Mouse (Mus musculus): Measurements from ENCODE around the gene Spag9. TPM values are rescaled to one million over a fixed set of nuclear protein-coding genes. Genes with fewer than 3 reads are reported as not detected.

Gene Spag9
- polyA plus RNA-seq, 1 experiment: 0.17 TPM

DNA sequence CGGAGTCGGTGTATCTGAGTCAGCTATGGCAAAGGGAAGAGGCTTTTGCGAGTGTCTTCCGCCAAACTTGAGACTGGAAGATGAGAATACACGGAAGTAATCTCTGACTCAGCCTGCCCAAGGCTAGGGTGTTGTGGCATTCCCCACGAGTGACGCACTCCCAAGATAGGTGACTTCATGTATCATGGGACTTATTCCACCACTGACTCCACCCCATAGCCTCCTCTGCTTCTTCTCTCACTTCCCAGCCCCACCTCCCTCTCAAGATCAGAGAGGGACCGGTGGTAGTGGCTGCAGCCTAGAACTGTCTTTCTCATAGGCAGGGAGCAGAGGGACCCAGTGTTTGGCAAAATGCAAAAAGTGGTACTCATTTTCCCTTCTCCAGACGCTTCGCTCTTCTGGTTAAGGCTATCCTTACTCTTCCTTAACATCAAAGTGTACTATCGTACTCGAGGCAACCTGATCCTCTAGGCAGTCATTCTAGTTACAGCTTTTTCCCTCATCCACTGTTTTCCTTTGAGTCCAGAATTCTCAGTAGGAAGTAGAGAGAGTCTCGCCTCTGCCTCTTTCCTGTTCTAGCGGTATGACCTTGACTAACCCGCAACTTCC, 676 bp upstream of the Spag9 start:
- peaks cover 46% of the 10 kb centered on the region for H3K4me1 ChIP-seq (ENCODE audit: control insufficient read depth)
- H3K27me3 ChIP-seq (ENCODE audit: control insufficient read depth): no peaks in the 10 kb centered on the region
- TF ChIP-seq GATA1 (IDR thresholded peaks at IDR 0.05; ENCODE audit: low read length) (no peak), TAL1 (IDR thresholded peaks at IDR 0.05; ENCODE audit: low read length) (no peak)
- no peaks in the 10 kb centered on the region for H3K9me3 ChIP-seq (ENCODE audit: control insufficient read depth, low read length)
- H3K4me3 ChIP-seq (replicated peaks): peak overlapping the region; percentile 90
- peaks cover 6% of the 10 kb centered on the region for H3K36me3 ChIP-seq (ENCODE audit: control insufficient read depth)

DNA sequence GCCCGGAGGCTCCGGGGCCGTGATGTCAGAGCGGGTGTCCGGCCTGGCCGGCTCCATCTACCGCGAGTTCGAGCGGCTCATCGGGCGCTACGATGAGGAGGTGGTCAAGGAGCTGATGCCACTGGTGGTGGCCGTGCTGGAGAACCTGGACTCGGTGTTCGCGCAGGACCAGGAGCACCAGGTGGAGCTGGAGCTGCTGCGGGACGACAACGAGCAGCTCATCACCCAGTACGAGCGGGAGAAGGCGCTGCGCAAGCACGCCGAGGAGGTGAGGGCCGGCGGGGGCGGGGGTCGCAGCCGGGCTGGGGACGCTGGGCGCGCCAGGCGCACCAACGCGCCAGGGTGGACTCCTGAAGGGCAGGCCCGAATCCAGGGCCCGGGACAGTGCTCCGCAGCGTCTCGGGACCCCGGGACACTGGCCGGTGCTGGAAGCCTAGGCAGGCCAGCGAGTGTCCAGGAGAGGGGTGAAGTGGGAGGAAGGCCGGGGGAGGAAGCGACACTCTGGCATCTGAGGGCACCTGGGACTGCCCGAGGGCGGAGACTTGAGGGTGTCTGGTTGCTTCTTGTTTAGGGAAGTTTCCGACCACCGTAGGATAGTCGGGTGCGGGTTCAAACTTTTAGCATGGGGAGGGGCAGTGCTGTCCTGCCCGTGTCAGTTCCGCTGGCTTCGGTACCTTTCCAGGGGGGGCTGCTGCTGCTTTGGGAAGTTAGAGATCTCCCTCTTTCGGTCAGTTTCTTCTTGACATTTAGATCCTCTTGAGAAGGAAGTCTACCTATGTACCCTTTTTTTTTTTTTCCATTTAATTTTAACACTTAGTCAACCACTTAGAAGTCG, 632 bp downstream of the Spag9 start:
- TF ChIP-seq TAL1 (IDR thresholded peaks at IDR 0.05; ENCODE audit: low read length) (no peak), GATA1 (IDR thresholded peaks at IDR 0.05; ENCODE audit: low read length) (no peak)
- Histone ChIP-seq H3K9me3 (ENCODE audit: control insufficient read depth, low read length) (no peaks in the 10 kb centered on the region), H3K4me1 (ENCODE audit: control insufficient read depth) (peaks cover 46% of the 10 kb centered on the region), H3K36me3 (ENCODE audit: control insufficient read depth) (peaks cover 6% of the 10 kb centered on the region), H3K4me3 (replicated peaks) (peak overlapping the region; percentile 90), H3K27me3 (ENCODE audit: control insufficient read depth) (no peaks in the 10 kb centered on the region)

DNA sequence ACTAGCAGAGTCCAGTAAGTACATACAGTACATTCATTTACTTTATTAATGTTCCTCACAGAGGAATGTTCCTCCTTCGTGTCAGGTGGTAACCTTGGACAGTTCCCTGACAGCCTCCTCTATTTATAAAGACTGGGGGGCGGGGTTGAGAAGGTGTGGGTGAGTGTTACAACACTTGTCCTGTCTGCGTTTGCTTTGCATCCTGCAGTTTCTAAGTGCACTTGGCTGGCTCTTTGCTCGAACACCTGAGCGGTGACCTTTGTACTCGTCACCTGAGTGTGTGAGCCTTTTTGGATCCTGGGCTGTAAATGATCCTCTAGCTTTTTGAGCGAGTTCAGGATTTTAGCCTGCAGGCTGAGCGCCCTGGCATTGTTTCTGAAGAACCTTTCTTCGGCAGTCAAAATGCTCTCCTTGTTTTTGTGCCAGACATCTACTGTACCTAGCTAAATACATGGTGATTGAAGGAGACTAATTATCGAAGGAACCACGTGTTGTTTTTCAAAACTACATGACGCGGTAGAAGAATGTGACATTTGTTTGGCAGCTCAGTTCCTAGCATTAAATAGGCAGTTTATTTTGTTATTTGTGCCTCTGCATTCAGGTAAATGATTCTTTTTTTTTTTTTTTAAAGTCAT, 1.4 kb downstream of the Spag9 start:
- TF ChIP-seq GATA1 (IDR thresholded peaks at IDR 0.05; ENCODE audit: low read length): no peak
- no peak for TF ChIP-seq TAL1 (IDR thresholded peaks at IDR 0.05; ENCODE audit: low read length)
- H3K27me3 ChIP-seq (ENCODE audit: control insufficient read depth): no peaks in the 10 kb centered on the region
- no peaks in the 10 kb centered on the region for H3K9me3 ChIP-seq (ENCODE audit: control insufficient read depth, low read length)
- H3K4me1 ChIP-seq (ENCODE audit: control insufficient read depth): peaks cover 46% of the 10 kb centered on the region
- peaks cover 7% of the 10 kb centered on the region for H3K36me3 ChIP-seq (ENCODE audit: control insufficient read depth)
- peak overlapping the region; percentile 90 for H3K4me3 ChIP-seq (replicated peaks)

GRCm38 (mm10) chr11:93999276-93999675, 3.4 kb downstream of the Spag9 start:
- Histone ChIP-seq H3K4me1 (ENCODE audit: control insufficient read depth) (peaks cover 42% of the 10 kb centered on the region), H3K9me3 (ENCODE audit: control insufficient read depth, low read length) (no peaks in the 10 kb centered on the region), H3K27me3 (ENCODE audit: control insufficient read depth) (no peaks in the 10 kb centered on the region), H3K4me3 (replicated peaks) (no peak overlapping the region), H3K36me3 (ENCODE audit: control insufficient read depth) (peaks cover 9% of the 10 kb centered on the region)
- no peak for TF ChIP-seq GATA1 (IDR thresholded peaks at IDR 0.05; ENCODE audit: low read length)
- no peak for TF ChIP-seq TAL1 (IDR thresholded peaks at IDR 0.05; ENCODE audit: low read length)

DNA sequence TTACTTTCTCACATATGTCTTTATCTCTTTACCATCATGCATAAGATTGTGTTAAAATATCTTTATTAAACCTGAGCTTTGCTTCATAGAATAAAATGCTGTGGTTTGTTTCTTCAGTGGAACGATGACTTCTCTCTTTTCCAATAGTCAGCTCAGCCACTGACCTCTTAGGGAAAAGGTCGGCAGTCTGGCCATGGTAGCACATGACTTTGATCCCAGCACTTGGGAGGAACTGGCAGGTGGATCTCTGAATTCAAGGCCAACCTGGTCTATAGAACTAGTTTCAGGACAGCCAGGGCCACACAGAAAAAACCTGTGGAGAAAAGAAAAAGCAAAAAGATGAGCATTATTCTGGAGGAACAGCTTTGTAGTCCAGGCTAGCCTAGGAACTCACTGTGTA, 7.5 kb downstream of the Spag9 start:
- Histone ChIP-seq H3K27me3 (ENCODE audit: control insufficient read depth) (no peaks in the 10 kb centered on the region), H3K4me1 (ENCODE audit: control insufficient read depth) (peaks cover 8% of the 10 kb centered on the region), H3K4me3 (replicated peaks) (no peak overlapping the region), H3K9me3 (ENCODE audit: control insufficient read depth, low read length) (no peaks in the 10 kb centered on the region), H3K36me3 (ENCODE audit: control insufficient read depth) (peaks cover 11% of the 10 kb centered on the region)
- TF ChIP-seq TAL1 (IDR thresholded peaks at IDR 0.05; ENCODE audit: low read length) (no peak), GATA1 (IDR thresholded peaks at IDR 0.05; ENCODE audit: low read length) (no peak)

- Histone ChIP-seq H3K9me3 (ENCODE audit: control insufficient read depth, low read length) (no peaks in the 10 kb centered on the region), H3K4me1 (ENCODE audit: control insufficient read depth) (peaks cover 3% of the 10 kb centered on the region), H3K27me3 (ENCODE audit: control insufficient read depth) (no peaks in the 10 kb centered on the region), H3K36me3 (ENCODE audit: control insufficient read depth) (peaks cover 10% of the 10 kb centered on the region), H3K4me3 (replicated peaks) (no peak overlapping the region)
- no peak for TF ChIP-seq GATA1 (IDR thresholded peaks at IDR 0.05; ENCODE audit: low read length)
- no peak for TF ChIP-seq TAL1 (IDR thresholded peaks at IDR 0.05; ENCODE audit: low read length)
Observed at GRCm38 (mm10) chr11:94019091-94019490, 23.2 kb downstream of the Spag9 start.

- H3K27me3 ChIP-seq (ENCODE audit: control insufficient read depth): no peaks in the 10 kb centered on the region
- H3K36me3 ChIP-seq (ENCODE audit: control insufficient read depth): peaks cover 8% of the 10 kb centered on the region
- H3K4me1 ChIP-seq (ENCODE audit: control insufficient read depth): peaks cover 3% of the 10 kb centered on the region
- H3K4me3 ChIP-seq (replicated peaks): no peak overlapping the region
- TF ChIP-seq GATA1 (IDR thresholded peaks at IDR 0.05; ENCODE audit: low read length): no peak
- TF ChIP-seq TAL1 (IDR thresholded peaks at IDR 0.05; ENCODE audit: low read length): no peak
- no peaks in the 10 kb centered on the region for H3K9me3 ChIP-seq (ENCODE audit: control insufficient read depth, low read length)
Observed at GRCm38 (mm10) chr11:94020403-94020802, 24.5 kb downstream of the Spag9 start.

GRCm38 (mm10) chr11:94026289-94026688, 30.4 kb downstream of the Spag9 start:
- Histone ChIP-seq H3K27me3 (ENCODE audit: control insufficient read depth) (no peaks in the 10 kb centered on the region), H3K4me3 (replicated peaks) (no peak overlapping the region), H3K9me3 (ENCODE audit: control insufficient read depth, low read length) (no peaks in the 10 kb centered on the region), H3K36me3 (ENCODE audit: control insufficient read depth) (no peaks in the 10 kb centered on the region), H3K4me1 (ENCODE audit: control insufficient read depth) (peaks cover 9% of the 10 kb centered on the region)
- no peak for TF ChIP-seq TAL1 (IDR thresholded peaks at IDR 0.05; ENCODE audit: low read length)
- no peak for TF ChIP-seq GATA1 (IDR thresholded peaks at IDR 0.05; ENCODE audit: low read length)

DNA sequence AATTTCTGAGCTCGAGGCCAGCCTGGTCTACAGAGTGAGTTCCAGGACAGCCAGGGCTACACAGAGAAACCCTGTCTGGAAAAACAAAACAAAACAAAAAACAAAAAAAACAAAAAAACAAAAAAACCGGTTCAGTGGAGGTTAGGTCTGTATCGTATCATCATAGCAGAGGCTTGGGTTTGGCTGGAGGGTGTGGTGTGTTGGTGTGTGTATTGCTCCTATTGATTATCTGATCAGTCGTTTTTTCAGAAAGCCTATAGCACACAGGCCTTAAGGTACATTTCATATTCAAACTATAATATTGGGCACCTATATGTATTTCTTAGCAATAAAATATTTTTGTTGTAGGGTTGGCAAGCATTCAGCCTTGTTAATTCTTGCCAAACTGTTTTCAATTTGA, 36.2 kb downstream of the Spag9 start:
- no peaks in the 10 kb centered on the region for H3K27me3 ChIP-seq (ENCODE audit: control insufficient read depth)
- TF ChIP-seq TAL1 (IDR thresholded peaks at IDR 0.05; ENCODE audit: low read length): no peak

More for the DNA sequence above, 36.2 kb downstream of the Spag9 start:
- H3K36me3 ChIP-seq (ENCODE audit: control insufficient read depth): no peaks in the 10 kb centered on the region
- no peak overlapping the region for H3K4me3 ChIP-seq (replicated peaks)
- H3K4me1 ChIP-seq (ENCODE audit: control insufficient read depth): peaks cover 16% of the 10 kb centered on the region
- H3K9me3 ChIP-seq (ENCODE audit: control insufficient read depth, low read length): no peaks in the 10 kb centered on the region

Data from erythroblast, embryonic 14.5 days (primary cell).